Mouse (Mus musculus): ENCODE measurements around the gene Hgd. TPM values are rescaled to one million over a fixed set of nuclear protein-coding genes. Genes with fewer than 3 reads are reported as not detected.

Hgd gene
- polyA plus RNA-seq, 1 experiment from 2014 or later, result 0.19 TPM

DNA sequence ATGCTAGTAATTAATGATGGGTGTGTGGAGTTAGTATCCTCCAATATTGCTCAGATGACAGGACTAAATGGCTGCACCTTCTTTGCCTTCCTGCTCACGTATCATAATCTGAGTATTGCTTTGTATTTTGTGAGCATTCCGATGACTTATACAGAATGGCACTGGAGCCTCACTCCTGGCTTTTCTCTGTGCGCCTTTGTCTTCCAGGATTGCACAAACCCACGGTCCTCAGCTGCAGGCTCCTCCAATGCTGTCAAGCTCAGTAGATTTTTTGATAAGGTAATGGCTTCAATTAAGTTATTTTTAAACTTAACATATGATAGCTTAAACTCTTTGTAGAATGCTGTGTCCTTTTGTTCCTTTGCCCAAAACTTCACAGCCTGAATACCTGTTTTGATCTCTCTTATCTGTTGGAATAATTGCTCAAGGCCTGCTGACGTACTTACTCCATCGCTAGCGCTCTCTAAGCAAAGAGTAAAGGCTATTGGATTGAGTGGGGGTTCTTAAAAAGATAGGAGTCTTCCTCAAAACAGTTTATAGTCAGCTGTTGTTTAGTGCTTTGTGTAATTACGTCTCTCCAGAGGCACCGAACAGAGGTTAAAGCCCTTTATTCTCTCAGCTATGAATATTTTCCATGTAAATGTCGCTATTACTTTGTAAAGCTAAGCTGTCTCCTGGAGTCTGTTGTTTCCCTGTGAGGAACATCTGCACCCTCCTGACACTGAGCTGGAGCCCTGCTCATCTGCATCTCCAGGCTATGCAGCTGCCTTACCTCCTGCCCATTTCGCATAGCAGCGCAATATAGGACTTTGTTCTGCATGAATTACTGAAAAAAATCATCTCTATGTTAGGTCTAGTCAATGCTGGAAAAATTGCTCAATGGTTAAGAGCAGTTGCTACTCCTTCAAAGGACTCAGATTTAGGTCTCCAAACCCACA is 12.6 kb upstream of the Hgd start:
- 72% methylated on average over 12 of the region's 12 CpGs for WGBS

GRCm38 (mm10) chr16:37571554-37571953 is 8.4 kb upstream of the Hgd start:
- peaks cover 4% of the 10 kb centered on the region; the same call in 1 of the 2 replicates for H3K9me3 ChIP-seq (ENCODE audit: control insufficient read depth, low read length)
- H3K9ac ChIP-seq (ENCODE audit: low read length), result no peak overlapping the region
- H3K4me3 ChIP-seq (ENCODE audit: control insufficient read depth in 1 of 2, insufficient read depth in 1 of 2, low read depth in 1 of 2, low read length in 2 of 2), result no peak overlapping the region
- peaks cover 21% of the 10 kb centered on the region for H3K36me3 ChIP-seq (ENCODE audit: control insufficient read depth, insufficient read depth, low read length)
- no peak for ATAC-seq (ENCODE audit: insufficient number of reproducible peaks, insufficient read depth, low FRiP score, low read depth)
- no peak overlapping the region for H3K4me2 ChIP-seq (ENCODE audit: low read length)
- no peak overlapping the region for H3K27ac ChIP-seq (replicated peaks in 1 of 2; ENCODE audit: control insufficient read depth in 1 of 2, insufficient read depth in 1 of 2, low read depth in 2 of 2, low read length in 2 of 2)
- no peaks in the 10 kb centered on the region for H3K27me3 ChIP-seq (ENCODE audit: control insufficient read depth, insufficient read depth, low read length)
- H3K4me1 ChIP-seq (ENCODE audit: control insufficient read depth in 2 of 2, insufficient read depth in 2 of 2, low read length in 2 of 2), result 0 out of 4 replicates have a peak, but pooled peaks cover 0 to 5% of the 10 kb centered on the region in 2 experiments
- 92% methylated on average over 3 of the region's 3 CpGs for WGBS

More for the DNA sequence above, 12.6 kb upstream of the Hgd start:
- Histone ChIP-seq H3K36me3 (ENCODE audit: control insufficient read depth, insufficient read depth, low read length) (peaks cover 30% of the 10 kb centered on the region), H3K27me3 (ENCODE audit: control insufficient read depth, insufficient read depth, low read length) (no peaks in the 10 kb centered on the region), H3K9ac (ENCODE audit: low read length) (no peak overlapping the region), H3K4me1 (ENCODE audit: control insufficient read depth in 2 of 2, insufficient read depth in 2 of 2, low read length in 2 of 2) (peaks cover 0 to 13% of the 10 kb centered on the region in 2 experiments; a peak in 2 of 4 replicates), H3K4me2 (ENCODE audit: low read length) (no peak overlapping the region), H3K4me3 (ENCODE audit: control insufficient read depth in 1 of 2, insufficient read depth in 1 of 2, low read depth in 1 of 2, low read length in 2 of 2) (no peak overlapping the region), H3K9me3 (ENCODE audit: control insufficient read depth, low read length) (no peaks in the 10 kb centered on the region), H3K27ac (replicated peaks in 1 of 2; ENCODE audit: control insufficient read depth in 1 of 2, insufficient read depth in 1 of 2, low read depth in 2 of 2, low read length in 2 of 2) (no peak overlapping the region)
- no peak for ATAC-seq (ENCODE audit: insufficient number of reproducible peaks, insufficient read depth, low FRiP score, low read depth)

- no peak for ATAC-seq (ENCODE audit: insufficient number of reproducible peaks, insufficient read depth, low FRiP score, low read depth)
- WGBS, result 96% methylated on average over 12 of the region's 12 CpGs
- H3K36me3 ChIP-seq (ENCODE audit: control insufficient read depth, insufficient read depth, low read length), result peaks cover 21% of the 10 kb centered on the region
- H3K27me3 ChIP-seq (ENCODE audit: control insufficient read depth, insufficient read depth, low read length), result no peaks in the 10 kb centered on the region
- H3K9me3 ChIP-seq (ENCODE audit: control insufficient read depth, low read length), result peaks cover 4% of the 10 kb centered on the region; the same call in 1 of the 2 replicates
- H3K4me2 ChIP-seq (ENCODE audit: low read length), result no peak overlapping the region
- no peak overlapping the region for H3K4me3 ChIP-seq (ENCODE audit: control insufficient read depth in 1 of 2, insufficient read depth in 1 of 2, low read depth in 1 of 2, low read length in 2 of 2)
- no peak overlapping the region for H3K9ac ChIP-seq (ENCODE audit: low read length)
- H3K4me1 ChIP-seq (ENCODE audit: control insufficient read depth in 2 of 2, insufficient read depth in 2 of 2, low read length in 2 of 2), result no peaks in the 10 kb centered on the region
- H3K27ac ChIP-seq (replicated peaks in 1 of 2; ENCODE audit: control insufficient read depth in 1 of 2, insufficient read depth in 1 of 2, low read depth in 2 of 2, low read length in 2 of 2), result no peak overlapping the region
Measured at GRCm38 (mm10) chr16:37572117-37572754, 7.7 kb upstream of the Hgd start.

- H3K27ac ChIP-seq (replicated peaks in 1 of 2; ENCODE audit: control insufficient read depth in 1 of 2, insufficient read depth in 1 of 2, low read depth in 2 of 2, low read length in 2 of 2), result no peak overlapping the region
- H3K4me3 ChIP-seq (ENCODE audit: control insufficient read depth in 1 of 2, insufficient read depth in 1 of 2, low read depth in 1 of 2, low read length in 2 of 2), result no peak overlapping the region
- H3K9me3 ChIP-seq (ENCODE audit: control insufficient read depth, low read length), result peaks cover 4% of the 10 kb centered on the region; the same call in 1 of the 2 replicates
- no peaks in the 10 kb centered on the region for H3K4me1 ChIP-seq (ENCODE audit: control insufficient read depth in 2 of 2, insufficient read depth in 2 of 2, low read length in 2 of 2)
- H3K36me3 ChIP-seq (ENCODE audit: control insufficient read depth, insufficient read depth, low read length), result peaks cover 21% of the 10 kb centered on the region
- WGBS, result 83% methylated on average over 5 of the region's 5 CpGs
- no peak overlapping the region for H3K9ac ChIP-seq (ENCODE audit: low read length)
- no peak for ATAC-seq (ENCODE audit: insufficient number of reproducible peaks, insufficient read depth, low FRiP score, low read depth)
- no peaks in the 10 kb centered on the region for H3K27me3 ChIP-seq (ENCODE audit: control insufficient read depth, insufficient read depth, low read length)
- H3K4me2 ChIP-seq (ENCODE audit: low read length), result no peak overlapping the region
Measured at GRCm38 (mm10) chr16:37573061-37573460, 6.9 kb upstream of the Hgd start.

- ATAC-seq (ENCODE audit: insufficient number of reproducible peaks, insufficient read depth, low FRiP score, low read depth), result no peak
Measured at GRCm38 (mm10) chr16:37575325-37575724, 4.6 kb upstream of the Hgd start.

GRCm38 (mm10) chr16:37579591-37579990 is 362 bp upstream of the Hgd start:
- Histone ChIP-seq H3K27me3 (ENCODE audit: control insufficient read depth, insufficient read depth, low read length) (no peaks in the 10 kb centered on the region), H3K9ac (ENCODE audit: low read length) (no peak overlapping the region), H3K36me3 (ENCODE audit: control insufficient read depth, insufficient read depth, low read length) (no peaks in the 10 kb centered on the region), H3K9me3 (ENCODE audit: control insufficient read depth, low read length) (no peaks in the 10 kb centered on the region), H3K4me3 (ENCODE audit: control insufficient read depth in 1 of 2, insufficient read depth in 1 of 2, low read depth in 1 of 2, low read length in 2 of 2) (no peak overlapping the region), H3K27ac (replicated peaks in 1 of 2; ENCODE audit: control insufficient read depth in 1 of 2, insufficient read depth in 1 of 2, low read depth in 2 of 2, low read length in 2 of 2) (no peak overlapping the region; a peak in 1 of 4 replicates), H3K4me2 (ENCODE audit: low read length) (no peak overlapping the region), H3K4me1 (ENCODE audit: control insufficient read depth in 2 of 2, insufficient read depth in 2 of 2, low read length in 2 of 2) (peaks cover 8 to 13% of the 10 kb centered on the region in 2 experiments)
- 70% methylated on average over 1 of the region's 1 CpGs for WGBS
- ATAC-seq (ENCODE audit: insufficient number of reproducible peaks, insufficient read depth, low FRiP score, low read depth), result no peak

More at GRCm38 (mm10) chr16:37575325-37575724, 4.6 kb upstream of the Hgd start:
- no peak overlapping the region for H3K4me3 ChIP-seq (ENCODE audit: control insufficient read depth in 1 of 2, insufficient read depth in 1 of 2, low read depth in 1 of 2, low read length in 2 of 2)
- H3K4me1 ChIP-seq (ENCODE audit: control insufficient read depth in 2 of 2, insufficient read depth in 2 of 2, low read length in 2 of 2), result peaks cover 0 to 5% of the 10 kb centered on the region in 2 experiments; a peak in 1 of 4 replicates
- no peak overlapping the region for H3K27ac ChIP-seq (replicated peaks in 1 of 2; ENCODE audit: control insufficient read depth in 1 of 2, insufficient read depth in 1 of 2, low read depth in 2 of 2, low read length in 2 of 2)
- peaks cover 4% of the 10 kb centered on the region; the same call in 1 of the 2 replicates for H3K9me3 ChIP-seq (ENCODE audit: control insufficient read depth, low read length)
- WGBS, result 71% methylated on average over 3 of the region's 3 CpGs
- no peaks in the 10 kb centered on the region for H3K27me3 ChIP-seq (ENCODE audit: control insufficient read depth, insufficient read depth, low read length)
- peaks cover 21% of the 10 kb centered on the region for H3K36me3 ChIP-seq (ENCODE audit: control insufficient read depth, insufficient read depth, low read length)
- no peak overlapping the region for H3K4me2 ChIP-seq (ENCODE audit: low read length)
- H3K9ac ChIP-seq (ENCODE audit: low read length), result no peak overlapping the region

- peaks cover 9 to 17% of the 10 kb centered on the region in 2 experiments for H3K4me1 ChIP-seq (ENCODE audit: control insufficient read depth in 2 of 2, insufficient read depth in 2 of 2, low read length in 2 of 2)
- 67% methylated on average over 4 of the region's 4 CpGs for WGBS
- no peak overlapping the region for H3K9ac ChIP-seq (ENCODE audit: low read length)
- no peak for ATAC-seq (ENCODE audit: insufficient number of reproducible peaks, insufficient read depth, low FRiP score, low read depth)
- no peaks in the 10 kb centered on the region for H3K27me3 ChIP-seq (ENCODE audit: control insufficient read depth, insufficient read depth, low read length)
- no peaks in the 10 kb centered on the region for H3K36me3 ChIP-seq (ENCODE audit: control insufficient read depth, insufficient read depth, low read length)
- H3K9me3 ChIP-seq (ENCODE audit: control insufficient read depth, low read length), result no peaks in the 10 kb centered on the region
- no peak overlapping the region for H3K4me2 ChIP-seq (ENCODE audit: low read length)
- no peak overlapping the region for H3K27ac ChIP-seq (replicated peaks in 1 of 2; ENCODE audit: control insufficient read depth in 1 of 2, insufficient read depth in 1 of 2, low read depth in 2 of 2, low read length in 2 of 2)
- H3K4me3 ChIP-seq (ENCODE audit: control insufficient read depth in 1 of 2, insufficient read depth in 1 of 2, low read depth in 1 of 2, low read length in 2 of 2), result no peak overlapping the region
Measured at GRCm38 (mm10) chr16:37580651-37581050, 698 bp downstream of the Hgd start.

Data from heart, embryonic 14.5 days (tissue).